Mouse (Mus musculus) ovary, postnatal 36 days (tissue): ENCODE measurements around the gene Wwox.

Experiments used
- DNase-seq: peaks from one replicate; pipeline ENCODE4 v3.0.0; 2022; ENCODE audit warnings: low spot score, mixed read lengths

The Wwox gene

DNA sequence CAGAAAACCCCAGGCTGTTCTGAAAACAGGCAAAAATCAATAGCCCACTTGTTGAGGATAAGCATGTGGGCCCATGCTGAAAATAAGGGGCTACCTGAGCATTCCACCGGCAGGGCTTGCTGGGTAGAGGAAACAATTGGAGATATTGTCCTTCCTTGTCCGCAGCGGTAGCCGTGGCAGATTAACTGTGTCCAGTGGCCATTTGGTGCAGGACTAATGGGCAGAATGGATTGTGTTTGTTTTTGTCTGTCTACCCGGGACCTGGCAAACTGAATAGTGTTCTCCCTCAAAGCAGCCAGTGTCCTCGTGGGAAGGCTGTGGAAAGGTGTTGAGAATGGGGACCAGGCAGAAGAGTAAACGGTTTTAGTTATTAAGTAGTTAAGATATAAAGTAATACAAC, 416.4 kb downstream of the Wwox start:
- DNase-seq = no peak

DNA sequence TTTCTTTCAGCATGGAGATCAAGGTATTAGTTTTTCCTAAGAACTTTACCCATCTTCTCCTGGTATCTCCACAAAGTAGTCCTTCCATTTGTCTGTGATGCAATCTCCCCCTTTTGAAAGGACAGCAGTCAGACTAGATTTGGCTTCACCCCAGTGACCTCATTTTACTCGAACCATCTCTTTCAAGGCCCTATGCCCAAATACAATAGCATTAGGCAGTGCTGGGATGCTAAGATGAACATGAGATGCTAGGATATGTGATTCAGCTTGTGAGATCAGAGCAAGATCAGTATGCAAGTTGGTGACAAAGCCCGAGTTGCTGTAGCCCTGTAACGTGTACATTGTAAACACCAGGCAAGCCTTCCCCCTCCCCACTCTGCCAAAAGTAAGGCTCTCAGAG, 426.5 kb downstream of the Wwox start:
- DNase-seq = no peak

DNA sequence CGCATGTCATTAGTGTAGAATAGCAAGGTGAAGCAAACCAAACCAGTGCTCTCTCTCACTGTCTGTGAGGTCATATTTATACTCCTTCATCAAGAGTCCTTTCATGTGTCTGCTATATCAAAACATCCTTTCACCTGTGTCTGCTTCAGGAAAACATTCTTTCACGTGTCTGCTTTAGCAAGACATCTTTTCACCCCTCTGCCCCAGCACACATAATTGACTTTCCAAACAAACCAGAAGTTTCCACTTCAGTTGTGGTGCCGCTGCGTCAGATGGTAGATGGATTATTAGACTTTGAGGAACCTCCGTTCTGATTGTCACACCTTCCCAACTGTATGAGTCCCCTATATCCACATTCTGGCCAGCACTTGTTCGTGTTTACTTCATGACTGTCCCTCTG, 429.9 kb downstream of the Wwox start:
- DNase-seq = no peak

DNA sequence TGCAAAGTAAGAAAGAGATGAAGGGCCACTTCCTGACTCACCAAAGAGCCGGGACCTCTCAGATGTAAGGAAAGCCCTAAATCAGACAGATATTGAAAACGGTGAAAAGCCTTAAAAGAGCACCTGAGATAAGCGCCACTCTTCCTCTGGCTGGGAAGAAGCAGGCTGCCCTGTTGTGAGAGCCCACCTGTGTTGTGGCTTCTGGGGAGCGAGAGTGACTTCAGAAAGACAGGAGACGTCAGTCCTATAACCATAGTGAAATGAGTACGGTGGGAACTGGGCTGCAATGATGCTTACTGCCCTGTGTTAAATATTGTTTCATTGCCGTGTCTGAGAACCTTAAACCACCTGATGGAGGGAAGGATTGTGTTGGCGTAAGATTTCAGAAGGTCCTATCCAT, 431.0 kb downstream of the Wwox start:
- no peak for DNase-seq

DNA sequence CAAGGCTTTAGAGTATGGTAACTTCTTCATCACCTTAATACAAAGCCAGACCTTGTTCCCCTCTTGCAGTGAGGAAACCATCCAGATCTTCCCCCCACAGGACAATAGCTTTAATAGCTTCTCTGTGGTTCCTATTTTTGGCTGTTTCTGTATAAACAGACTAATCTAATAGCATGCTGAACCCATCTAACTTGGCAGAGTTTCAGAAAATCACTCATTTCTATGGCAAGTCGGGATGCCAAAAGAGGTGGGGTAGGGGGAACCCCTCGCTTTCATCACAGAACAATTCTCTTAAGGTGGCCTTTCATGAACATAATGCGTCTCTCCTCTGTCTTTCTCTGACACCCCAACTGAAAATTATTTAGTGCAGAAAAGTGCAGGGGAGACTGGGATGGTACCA, 433.0 kb downstream of the Wwox start:
- no peak for DNase-seq

DNA sequence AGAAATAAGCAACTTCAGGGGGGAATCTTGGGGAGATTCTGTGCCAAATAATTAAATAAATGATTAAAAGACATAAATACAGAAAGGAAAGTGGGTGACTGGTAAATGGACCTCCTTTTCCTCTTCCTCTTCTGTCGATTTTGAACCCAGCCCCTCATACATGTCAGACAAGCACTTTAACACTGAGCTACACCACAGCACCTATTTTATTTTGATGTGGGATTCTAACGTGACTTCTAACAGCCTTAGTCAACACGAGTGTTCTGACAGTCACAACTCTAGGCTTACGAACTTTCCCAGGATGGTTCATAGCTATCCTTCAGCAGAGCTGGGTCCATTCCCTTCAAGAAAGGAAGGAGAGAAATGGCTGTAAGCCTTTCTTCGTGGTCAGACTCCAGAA, 435.7 kb downstream of the Wwox start:
- DNase-seq = no peak

DNA sequence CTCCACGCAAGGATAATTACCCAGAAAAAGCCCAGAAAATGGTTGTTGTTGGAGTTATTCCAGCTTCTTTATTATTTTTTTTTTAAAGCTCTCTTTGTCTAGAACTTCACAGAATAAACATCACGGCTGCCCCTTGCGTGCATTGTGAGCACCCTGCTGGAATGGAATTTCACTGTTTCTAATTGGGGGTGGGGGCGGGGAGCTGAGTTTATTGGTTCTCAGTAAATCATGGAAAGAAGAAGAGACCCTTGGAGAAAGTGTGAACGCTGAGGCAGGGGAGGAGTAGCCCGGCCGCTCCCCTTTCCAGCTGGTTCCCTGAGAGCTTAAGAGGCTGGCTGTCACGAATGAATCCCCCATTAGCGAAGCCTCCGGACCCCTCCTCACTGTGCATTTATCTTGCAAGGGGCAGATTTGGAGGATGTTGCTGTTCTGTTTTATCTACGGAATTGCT, 436.7 kb downstream of the Wwox start:
- peak; percentile 14 for DNase-seq

DNA sequence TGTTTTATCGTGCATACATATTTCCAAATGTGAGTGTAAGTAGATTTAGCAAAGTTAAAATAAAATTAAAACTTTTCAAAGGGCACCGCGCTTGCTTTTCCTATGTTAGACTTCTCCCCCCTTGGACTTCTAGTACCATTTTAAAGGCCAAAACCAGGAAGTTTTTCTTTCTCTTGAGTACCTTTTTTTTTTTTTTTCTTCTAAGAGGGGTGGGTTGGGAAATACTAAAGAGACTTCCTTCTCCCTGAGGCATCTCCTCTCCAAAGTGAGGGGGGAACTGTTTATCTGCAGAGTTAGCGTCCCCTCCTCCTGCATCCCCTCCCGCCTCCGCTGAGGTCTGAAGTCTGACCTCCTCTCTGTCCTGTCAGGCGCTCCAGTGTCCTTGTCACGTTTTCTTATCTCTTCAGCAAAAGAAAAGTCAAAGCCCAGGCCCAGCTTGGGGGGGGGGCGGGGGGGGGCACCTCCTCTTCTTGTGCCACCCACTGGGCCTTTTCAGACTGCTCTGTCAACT, 437.3 kb downstream of the Wwox start:
- no peak for DNase-seq

DNA sequence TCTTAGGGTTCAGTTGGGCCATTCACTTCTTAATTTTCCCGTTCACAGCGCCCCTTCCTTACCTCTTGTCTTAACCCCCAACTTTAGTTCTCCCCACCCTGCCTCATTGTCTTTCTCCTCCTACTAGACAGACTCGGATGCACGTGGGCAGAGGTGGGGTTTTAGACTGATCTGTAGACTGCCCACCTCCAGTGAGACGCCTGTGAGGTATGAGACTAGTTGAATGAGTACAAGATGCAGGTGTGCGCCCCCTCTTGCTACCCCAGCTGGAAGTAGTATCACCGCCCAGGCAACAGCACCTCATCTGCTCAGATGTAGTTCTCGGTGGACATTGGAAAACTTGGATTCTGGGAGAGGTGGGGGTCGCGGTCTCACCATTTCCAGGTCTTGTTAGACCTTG, 437.8 kb downstream of the Wwox start:
- DNase-seq = no peak

DNA sequence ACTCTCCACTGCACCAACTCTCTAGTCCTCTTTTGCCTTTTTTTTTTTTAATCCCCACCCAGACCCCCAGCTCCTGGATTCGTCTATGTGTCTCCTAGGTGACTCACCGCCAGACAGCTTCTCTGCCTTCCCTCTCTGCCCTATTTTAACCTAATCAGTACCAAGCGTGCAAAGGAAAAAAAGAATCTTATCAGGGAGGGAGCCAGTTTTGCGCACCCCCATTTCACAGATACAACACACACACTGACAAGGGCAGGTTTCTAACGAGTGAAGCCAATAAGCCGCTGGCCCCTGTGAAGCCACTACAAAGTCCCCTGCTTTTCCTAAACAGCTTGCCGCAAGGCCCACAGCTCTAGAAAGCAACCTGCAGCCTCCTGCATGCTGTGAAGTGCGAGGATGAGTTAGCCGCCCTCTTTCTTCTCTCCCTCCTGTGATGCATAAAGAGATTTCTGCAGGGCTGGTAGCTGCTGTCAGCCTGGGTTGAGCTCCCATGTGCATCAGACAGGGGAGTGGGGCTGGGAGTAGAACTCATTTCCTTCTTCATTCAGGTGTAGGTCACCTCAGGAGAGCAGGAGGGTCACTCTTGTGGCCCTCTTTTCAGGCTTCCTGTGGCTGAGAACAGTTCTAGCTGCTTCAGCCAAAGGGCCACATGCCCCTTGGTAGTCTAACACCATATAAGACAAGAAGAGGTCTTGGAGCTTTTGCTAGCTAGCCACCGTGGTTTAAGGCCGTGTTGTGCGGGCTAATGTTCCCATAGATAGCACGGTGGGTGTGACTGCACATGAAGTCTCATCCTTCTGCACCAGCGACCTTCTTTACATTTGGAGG, 439.2 kb downstream of the Wwox start:
- no peak for DNase-seq

DNA sequence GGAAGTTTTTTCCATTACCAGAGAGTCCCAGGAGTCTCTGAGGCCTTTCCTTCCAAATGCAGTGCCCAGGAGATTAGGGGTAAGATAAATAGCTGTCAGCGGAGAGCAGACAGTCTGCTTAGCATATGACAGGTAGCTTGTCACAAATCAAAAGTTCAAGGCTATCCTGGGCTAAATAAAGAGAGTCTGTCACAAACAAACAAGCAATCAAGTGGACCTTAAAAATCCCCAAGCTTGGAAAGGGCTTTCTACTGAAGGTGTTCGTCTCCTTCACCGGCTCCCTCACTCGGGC, 439.8 kb downstream of the Wwox start:
- no peak for DNase-seq

DNA sequence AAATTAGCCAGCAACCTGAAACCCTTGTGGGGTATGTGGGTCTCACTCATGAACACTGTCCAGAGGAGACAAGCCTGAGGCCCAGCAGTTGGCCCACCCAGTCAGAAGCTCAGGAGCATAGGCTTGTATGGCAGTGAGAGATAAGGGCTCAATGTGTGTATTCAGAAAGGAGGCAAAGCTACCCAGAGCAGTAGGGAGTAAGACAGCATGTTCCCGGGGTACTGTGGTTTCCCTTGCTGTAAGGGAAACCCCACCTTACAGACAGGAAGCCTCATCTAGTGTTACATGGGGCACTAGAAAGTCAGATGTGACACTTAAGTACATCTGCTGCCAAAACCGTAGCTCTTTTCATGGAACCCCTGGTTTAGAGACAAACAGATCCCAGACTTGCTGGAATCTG, 440.2 kb downstream of the Wwox start:
- no peak for DNase-seq

DNA sequence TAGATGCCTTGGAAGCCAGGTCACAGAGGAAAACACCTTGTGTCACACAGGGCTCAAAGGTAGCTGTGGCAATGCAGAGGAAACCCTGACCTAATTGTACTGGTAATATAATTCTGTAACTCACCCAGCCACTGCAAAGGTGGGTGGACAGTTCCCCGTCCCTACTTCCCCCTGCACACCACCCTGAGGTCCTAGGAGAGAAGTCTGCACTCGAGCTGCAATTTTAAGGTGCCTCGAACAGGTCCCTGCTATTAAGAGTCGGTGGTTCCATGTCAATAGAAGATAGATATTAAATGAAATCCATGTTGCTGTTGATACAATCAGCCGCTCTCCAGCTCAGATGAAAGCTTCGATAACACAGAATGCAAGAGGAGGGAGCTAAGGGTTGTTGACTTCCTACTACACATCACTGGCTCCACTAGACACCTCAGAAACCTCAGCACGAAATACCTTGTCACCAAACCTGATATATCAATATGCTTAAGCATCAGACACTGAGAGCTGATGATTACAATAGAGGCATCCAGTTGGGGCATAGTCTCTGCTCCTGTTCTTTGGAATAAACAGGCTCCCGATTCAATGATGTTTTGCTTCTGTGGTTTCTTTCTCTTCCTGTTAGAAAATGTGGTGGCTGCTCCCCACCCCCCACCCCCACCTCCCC, 441.1 kb downstream of the Wwox start:
- no peak for DNase-seq

DNA sequence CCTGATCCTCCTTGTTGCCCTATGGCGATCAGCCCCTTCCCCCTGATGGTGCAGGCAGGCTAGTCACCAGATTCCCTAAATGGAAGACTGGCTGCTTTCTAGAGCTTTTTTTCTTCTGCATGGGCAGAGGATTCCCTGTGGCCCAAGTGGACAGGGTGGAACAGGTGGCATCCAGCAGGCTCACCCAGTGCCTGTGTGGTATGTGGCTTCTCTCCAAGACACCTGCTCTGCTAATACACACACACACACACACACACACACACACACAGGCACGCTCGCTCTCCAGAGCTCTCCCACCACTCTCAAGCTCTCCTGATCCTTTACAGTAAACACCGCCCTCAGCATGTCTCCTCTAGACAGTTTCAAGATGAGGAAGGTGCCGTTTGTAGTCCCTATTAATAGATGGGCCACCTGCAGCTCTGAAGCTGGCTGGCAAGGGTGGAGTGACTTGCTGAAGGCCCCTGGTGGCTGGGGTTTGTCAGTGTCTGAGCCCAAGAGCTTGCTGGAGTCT, 442.5 kb downstream of the Wwox start:
- DNase-seq = no peak

DNA sequence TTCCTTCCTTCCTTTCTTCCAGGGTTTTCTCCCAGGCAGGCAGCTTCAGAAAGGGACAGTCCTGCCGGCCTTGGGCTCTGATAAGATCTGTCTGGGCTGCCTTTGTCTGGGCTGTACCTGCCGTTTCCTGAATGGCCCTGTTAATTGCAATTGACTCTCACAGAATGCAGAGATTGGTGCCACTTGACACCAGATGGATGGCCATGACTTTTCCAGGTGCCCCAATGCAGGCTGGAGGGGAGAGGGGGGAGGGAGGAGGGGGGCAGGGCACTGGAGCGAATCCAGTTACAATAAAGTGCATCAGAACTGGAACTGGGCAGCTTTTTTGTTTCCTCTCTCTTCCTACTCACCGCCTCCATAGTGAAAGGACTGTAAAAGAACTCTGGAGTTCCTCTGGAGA, 443.0 kb downstream of the Wwox start:
- no peak for DNase-seq

DNA sequence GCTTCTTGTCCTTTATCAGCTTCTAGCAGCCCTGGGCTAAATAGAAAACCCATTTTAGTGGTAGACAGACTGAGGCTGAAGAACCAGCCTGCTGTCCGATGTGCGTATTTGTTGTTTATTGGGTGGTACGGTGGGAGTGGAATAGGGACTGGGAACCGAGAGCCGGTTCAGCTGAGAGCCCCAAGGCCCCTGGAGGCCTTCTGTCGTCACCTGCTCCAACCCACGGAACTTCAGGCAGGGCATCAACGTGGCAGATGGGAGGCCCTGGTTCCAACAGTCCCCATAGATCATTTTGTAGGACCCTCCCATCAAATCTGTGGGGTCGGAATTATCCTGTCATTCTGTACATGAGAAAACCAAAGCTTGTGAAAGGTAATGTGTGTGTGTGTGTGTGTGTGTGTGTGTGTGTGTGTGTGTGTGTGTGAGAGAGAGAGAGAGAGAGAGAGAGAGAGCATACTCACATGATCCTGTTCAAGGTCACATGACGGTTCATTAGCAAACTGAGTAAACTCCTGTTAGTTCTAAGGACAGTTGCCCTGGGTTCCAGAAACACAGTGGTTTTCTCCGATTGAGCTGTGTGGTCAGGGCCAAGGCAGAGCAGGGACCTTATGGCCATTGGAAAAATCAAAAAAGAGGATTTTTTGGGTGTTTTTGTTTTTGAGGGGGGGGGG, 443.6 kb downstream of the Wwox start:
- DNase-seq = no peak

DNA sequence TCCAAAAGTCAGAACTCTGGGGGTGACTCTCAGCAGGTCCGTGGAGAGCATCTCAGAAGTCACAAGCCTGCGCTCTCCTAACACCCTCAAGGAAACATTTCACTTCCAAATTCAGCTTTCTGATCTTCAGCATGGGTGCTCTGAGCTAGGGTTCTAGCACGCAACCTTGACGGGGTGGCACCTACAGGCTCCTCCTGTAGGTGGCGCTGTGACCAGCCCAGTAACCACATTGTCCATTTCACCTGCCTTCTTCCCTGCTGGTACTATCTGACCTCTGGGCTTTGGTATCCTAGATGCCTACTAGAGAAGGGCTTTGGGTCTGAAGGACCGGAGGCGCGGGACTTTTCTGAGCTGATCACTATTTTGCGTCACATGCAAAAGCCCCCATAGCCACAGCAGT, 444.5 kb downstream of the Wwox start:
- DNase-seq = no peak

DNA sequence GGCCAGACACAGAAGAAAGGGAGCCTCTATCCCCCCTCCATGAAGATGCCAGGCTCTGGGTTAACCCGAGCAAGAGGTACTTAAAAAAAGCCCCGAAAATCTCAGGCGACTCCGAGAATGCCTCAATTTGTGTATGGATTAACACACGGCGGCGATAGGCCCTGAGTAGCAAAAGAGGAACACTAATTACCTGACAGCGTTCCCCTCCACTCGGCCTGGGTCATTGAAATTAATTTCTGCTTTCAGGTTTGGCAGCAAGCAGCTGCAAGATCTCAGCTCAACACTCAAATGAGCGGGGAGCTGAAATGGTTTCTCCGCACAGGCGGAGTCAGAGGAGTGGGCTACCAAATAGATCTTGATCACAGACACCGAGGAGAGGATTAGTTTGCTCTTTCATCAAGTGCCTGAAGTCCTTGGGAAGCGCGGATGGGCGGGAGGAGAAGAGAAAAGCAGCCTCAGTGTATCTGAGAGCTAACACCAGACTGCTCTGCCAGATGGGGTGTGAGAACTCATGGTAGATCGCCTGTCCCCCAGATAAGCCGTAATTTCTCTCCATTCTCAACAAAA, 445.7 kb downstream of the Wwox start:
- DNase-seq = no peak

DNA sequence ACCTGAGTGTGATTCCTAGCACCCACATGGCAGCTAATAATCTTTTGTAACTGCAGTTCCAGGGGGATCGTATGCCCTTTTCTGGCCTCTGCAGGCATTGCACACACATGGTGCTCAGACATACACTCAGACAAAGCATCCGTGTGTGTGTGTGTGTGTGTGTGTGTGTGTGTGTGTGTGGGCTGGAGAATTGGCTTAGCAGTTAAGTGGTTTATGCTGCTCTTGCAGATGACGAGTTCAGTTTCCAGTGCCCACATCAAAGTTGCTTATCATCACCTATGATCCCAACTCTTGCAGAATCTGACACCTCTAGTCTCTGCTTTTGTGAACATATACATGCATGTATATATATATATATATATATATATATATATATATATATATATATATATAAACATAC, 448.9 kb downstream of the Wwox start:
- no peak for DNase-seq

DNA sequence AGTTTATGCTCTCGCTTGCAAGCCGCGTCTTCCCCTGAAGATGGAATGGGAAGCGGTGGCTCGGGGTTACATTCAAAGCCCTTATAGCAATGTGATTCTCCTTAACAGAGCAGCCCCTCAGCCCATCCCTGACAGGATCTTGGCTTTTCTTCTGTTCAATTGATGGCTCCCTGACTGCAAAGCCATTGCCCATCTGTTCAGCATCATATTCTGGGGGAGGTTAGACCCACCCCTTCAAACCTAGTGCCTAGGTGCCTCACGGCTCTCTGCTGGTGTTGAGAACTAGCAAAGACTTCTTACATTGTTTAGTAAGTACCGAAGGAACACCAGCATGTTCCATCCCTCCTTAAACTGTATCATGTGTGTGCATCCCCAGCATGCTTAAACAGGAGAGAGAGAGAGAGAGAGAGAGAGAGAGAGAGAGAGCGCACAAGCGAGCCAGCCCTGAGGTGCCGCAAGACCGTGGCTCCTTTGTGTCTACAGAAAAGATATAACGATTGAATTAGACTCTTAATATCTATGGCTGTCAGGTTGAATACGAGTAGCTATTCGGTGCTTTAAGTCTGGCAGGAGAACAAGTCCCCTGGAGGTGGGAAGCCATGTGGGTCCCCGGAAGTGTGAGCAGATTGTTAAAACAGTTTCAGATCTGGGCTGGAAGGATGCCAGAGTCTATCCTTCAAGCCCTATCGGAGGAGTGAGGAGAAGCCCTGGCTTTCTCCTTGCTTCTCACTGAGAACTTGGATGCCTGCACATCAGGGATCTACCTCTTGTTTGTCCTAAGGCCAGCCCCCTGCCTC, 450.3 kb downstream of the Wwox start:
- DNase-seq = no peak

DNA sequence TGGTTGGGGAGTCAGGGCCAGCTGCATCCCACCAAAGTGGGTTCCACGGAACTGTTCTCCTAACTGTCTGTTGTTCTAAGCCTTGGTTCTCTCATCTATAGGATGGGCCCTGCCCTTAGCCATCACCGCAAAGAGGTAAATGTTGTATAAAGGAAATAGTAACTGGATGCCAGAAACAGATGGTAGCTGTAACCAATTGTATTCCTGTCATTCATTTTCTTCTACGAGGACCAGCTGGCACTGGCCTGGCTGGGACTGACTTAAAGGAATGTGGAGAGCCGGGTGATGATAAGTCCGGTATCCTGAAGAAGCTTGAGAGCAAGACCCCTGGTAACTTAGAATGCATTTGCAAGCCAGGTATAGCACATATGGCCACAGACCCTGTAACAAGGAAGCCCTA, 451.0 kb downstream of the Wwox start:
- no peak for DNase-seq

DNA sequence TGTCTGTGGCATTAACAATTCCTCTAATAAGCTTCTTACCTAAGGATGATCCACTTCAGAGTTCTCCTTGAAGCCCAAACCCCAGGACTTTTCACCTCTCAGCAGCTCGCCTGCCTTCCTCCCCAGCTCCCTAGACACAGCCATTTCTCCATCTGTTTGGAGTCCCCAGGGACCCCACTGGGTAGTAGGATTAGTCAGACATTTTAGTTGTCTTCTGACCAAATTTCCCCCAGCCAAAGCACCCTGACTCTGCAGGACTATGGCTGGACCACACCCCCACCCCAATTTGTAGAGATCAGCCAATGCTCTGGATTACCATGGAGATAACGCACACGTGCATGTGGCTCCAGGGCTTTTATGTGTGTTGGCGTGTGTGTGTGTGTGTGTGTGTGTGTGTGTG, 451.8 kb downstream of the Wwox start:
- no peak for DNase-seq
